Mouse (Mus musculus): ENCODE results near the gene Mob4. TPM values are rescaled to one million over a fixed set of nuclear protein-coding genes. Genes with fewer than 3 reads are reported as not detected.
A peak's percentile ranks its signal among the peaks of the same experiment; 100 is the strongest.

Mob4 gene
- total RNA-seq, 2 experiments from 2014 or later: 56.6 to 58.9 TPM

GRCm38 (mm10) chr1:55179917-55180566, 49.0 kb downstream of the Mob4 start:
- ATAC-seq (ENCODE audit: poor library complexity, severe bottlenecking): peak; percentile 89

- no peak for ATAC-seq (ENCODE audit: poor library complexity, severe bottlenecking)
Observed at GRCm38 (mm10) chr1:55182392-55182791, 51.4 kb downstream of the Mob4 start.

GRCm38 (mm10) chr1:55185718-55186117, 54.7 kb downstream of the Mob4 start:
- no peak for ATAC-seq (ENCODE audit: poor library complexity, severe bottlenecking)

GRCm38 (mm10) chr1:55186592-55187210, 55.7 kb downstream of the Mob4 start:
- ATAC-seq (ENCODE audit: poor library complexity, severe bottlenecking): no peak

GRCm38 (mm10) chr1:55192015-55192414, 61.0 kb downstream of the Mob4 start:
- ATAC-seq (ENCODE audit: poor library complexity, severe bottlenecking): no peak

- ATAC-seq (ENCODE audit: poor library complexity, severe bottlenecking): peak; percentile 67; the same call in 1 of the 2 replicates
Observed at GRCm38 (mm10) chr1:55192824-55193223, 61.8 kb downstream of the Mob4 start.

- ATAC-seq (ENCODE audit: poor library complexity, severe bottlenecking): no peak
Observed at GRCm38 (mm10) chr1:55193316-55193715, 62.3 kb downstream of the Mob4 start.

- no peak for ATAC-seq (ENCODE audit: poor library complexity, severe bottlenecking)
Observed at GRCm38 (mm10) chr1:55194064-55194915, 63.3 kb downstream of the Mob4 start.

- no peak for ATAC-seq (ENCODE audit: poor library complexity, severe bottlenecking)
Observed at GRCm38 (mm10) chr1:55195021-55195420, 64.0 kb downstream of the Mob4 start.

GRCm38 (mm10) chr1:55196327-55197003, 65.4 kb downstream of the Mob4 start:
- ATAC-seq (ENCODE audit: poor library complexity, severe bottlenecking): no peak

GRCm38 (mm10) chr1:55198719-55199118, 67.7 kb downstream of the Mob4 start:
- ATAC-seq (ENCODE audit: poor library complexity, severe bottlenecking): no peak

GRCm38 (mm10) chr1:55201850-55202752, 71.1 kb downstream of the Mob4 start:
- no peak for ATAC-seq (ENCODE audit: poor library complexity, severe bottlenecking)

Other genes with a start within 250 kb of the Mob4 start
- gene Ankrd44, start 204.8 kb upstream of the Mob4 start, total RNA-seq (2015): 205 and 209 TPM in 2 replicates
- gene Ankrd44, start 204.8 kb upstream of the Mob4 start, total RNA-seq (2017): 124 and 138 TPM in 2 replicates
- gene Sf3b1, start 103.8 kb upstream of the Mob4 start, total RNA-seq (2015): 288 and 309 TPM in 2 replicates
- gene Sf3b1, start 103.8 kb upstream of the Mob4 start, total RNA-seq (2017): 305 and 338 TPM in 2 replicates
- 28.5 and 28.6 TPM in 2 replicates for gene Coq10b, start 78.5 kb upstream of the Mob4 start, total RNA-seq (2015)
- 25.4 and 25.8 TPM in 2 replicates for gene Coq10b, start 78.5 kb upstream of the Mob4 start, total RNA-seq (2017)
- gene Hspe1, start 43.1 kb upstream of the Mob4 start, total RNA-seq (2015): 119 TPM in 2 replicates
- 121 and 162 TPM in 2 replicates for gene Hspe1, start 43.1 kb upstream of the Mob4 start, total RNA-seq (2017)
- 56.6 and 68.6 TPM in 2 replicates for gene Hspd1, start 43.0 kb upstream of the Mob4 start, total RNA-seq (2015)
- 112 and 120 TPM in 2 replicates for gene Hspd1, start 43.0 kb upstream of the Mob4 start, total RNA-seq (2017)
- 0.73 and 2.2 TPM in 2 replicates for gene Rftn2, start 95.6 kb downstream of the Mob4 start, total RNA-seq (2015)
- gene Rftn2, start 95.6 kb downstream of the Mob4 start, total RNA-seq (2017): 1.7 and 2.5 TPM in 2 replicates
- gene Mars2, start 105.9 kb downstream of the Mob4 start, total RNA-seq (2015): 2.7 and 3.9 TPM in 2 replicates
- 3.7 and 4.1 TPM in 2 replicates for gene Mars2, start 105.9 kb downstream of the Mob4 start, total RNA-seq (2017)
- 0.09 TPM in 1 of 2 replicates, not detected in the other for gene Boll, start 232.2 kb downstream of the Mob4 start, total RNA-seq (2015)
- gene Boll, start 232.2 kb downstream of the Mob4 start, total RNA-seq (2017): not detected in 2 replicates

Data from megakaryocyte, adult 5-6 weeks (primary cell).